Mouse (Mus musculus) adrenal gland (tissue): ENCODE results near the gene D8Ertd738e.

Source experiments
- intact Hi-C: fragments of 180-260 bp; cut with DNase I; formaldehyde crosslinking; loops from one replicate; pipeline ENCODE4 v1.15.1; 2025

Gene D8Ertd738e

DNA sequence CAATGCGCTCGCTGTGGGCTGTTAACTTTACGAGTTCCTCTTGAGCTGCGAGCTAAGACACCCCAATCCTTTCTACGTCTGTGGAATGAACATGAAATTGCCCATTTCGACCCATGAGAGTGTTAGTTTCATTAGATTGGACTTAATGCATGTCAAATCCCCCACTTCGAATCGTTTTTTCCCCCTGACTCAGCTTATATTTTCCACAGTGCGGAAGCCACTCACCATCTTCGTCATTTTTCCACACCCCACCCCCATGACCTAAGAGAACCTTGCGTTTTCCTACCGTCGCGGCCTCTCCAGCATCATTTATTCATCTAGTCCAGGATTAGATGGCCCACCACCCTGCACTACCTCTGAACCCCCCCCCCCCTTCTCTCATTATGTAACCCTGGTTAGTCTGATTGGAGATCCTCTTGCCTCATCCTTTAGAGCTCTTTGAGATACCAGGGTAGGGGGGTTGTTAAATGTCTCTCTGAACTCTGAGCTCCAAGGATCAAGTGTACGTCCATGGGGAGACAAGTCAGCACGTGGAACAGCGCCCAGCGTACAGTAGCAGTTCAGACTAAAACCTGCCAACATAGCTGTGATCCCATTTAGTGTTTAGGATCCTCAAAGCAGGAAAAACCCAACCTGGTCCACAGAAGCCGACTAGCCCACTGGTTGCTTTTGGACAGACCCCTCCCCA is 11.8 kb downstream of the D8Ertd738e start:
- intact Hi-C loops = loop anchor here (1.0 kb wide), 1 partner anchor 12 kb away; the partner anchor contains the start of gene D8Ertd738e

DNA sequence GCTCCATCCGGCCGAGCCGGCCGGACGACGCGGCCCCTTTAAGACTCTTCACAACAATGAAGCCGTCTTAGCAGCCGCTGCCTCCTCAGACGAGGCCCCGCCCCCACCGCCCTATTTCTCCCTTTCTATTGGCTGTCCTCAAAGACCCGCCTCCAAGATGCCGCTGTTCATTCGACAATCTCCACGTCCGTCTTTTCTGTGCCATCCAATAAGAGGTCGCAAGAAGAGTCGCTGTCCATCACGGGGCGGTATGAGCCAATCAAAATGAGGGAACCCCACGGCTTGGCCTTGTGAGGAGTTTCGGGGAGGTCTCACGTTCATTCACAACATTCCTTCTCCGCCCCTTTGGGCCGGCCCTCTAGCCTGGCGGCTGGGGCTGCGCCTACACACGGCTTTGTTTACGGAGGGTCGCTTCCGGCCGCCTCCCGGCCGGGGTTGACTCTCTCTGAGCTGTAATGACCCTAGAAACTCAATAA is 12.5 kb downstream of the D8Ertd738e start, which contains the start of gene Zswim4:
TSS of gene Zswim4 (minus strand) at position 58 of the 476 bp plus-strand sequence.
- intact Hi-C loops = loop anchor here (1.0 kb wide), 1 partner anchor 12 kb away; the partner anchor contains the start of gene D8Ertd738e

- intact Hi-C loops = no loop called here
Observed at GRCm38 (mm10) chr8:84236410-84236997, 13.0 kb downstream of the D8Ertd738e start.

- intact Hi-C loops = no loop called here
Observed at GRCm38 (mm10) chr8:84235746-84236409, 13.6 kb downstream of the D8Ertd738e start.

- intact Hi-C loops = no loop called here
Observed at GRCm38 (mm10) chr8:84233055-84233454, 16.5 kb downstream of the D8Ertd738e start.

DNA sequence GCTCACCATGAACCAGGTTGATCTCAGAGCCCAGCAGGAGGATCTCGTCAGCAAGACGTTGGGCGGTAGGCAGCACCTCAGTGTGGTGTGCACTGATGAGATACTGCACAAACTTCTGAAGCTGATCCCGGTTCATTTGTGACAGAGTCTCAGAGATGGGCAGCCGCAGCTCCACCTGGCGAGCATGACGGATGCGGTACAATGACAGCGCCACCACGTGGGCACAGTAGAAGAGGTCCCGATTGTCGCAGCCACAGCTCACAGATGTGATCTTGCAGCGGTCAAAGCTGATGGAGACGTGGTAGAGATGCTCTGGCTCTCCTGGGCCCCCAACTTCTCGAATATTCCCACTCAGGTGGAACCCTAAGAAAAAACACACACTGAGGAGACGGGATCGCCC is 18.8 kb downstream of the D8Ertd738e start:
- intact Hi-C loops = no loop called here

DNA sequence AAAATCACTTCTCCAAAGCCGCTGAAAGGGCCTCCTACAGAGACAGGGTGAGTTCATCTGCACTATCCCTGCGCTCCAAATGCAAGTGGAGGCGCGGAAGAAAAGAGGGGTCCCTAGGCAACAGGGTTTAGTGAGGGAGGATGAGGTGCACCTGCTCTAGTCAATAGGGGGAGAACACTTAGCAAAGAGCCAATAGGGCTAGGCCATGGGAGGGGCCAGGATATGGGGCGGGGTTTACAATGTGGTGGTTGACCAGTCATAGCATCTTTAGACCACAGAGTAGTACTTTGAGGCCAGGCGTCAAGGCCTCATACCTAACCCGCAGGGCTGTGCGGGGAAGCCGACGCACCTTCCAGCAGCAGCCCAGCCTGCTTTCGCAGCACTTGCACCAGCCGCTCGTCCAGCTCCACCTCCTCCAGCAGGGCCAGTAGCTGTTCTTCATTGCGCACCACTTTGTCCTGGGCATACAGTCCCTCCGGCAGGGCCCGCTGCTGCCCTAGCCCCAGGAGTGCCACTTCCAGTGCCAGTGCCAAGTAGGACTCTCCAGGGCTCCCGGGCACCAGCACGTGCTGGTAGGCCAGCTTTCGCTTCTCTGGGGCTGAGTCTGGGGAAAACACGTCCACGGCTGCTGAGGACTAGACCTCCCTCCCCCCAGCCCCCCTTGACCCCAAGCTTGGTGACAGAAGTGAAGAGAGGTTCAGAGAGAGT is 26.0 kb downstream of the D8Ertd738e start:
- intact Hi-C loops = no loop called here

DNA sequence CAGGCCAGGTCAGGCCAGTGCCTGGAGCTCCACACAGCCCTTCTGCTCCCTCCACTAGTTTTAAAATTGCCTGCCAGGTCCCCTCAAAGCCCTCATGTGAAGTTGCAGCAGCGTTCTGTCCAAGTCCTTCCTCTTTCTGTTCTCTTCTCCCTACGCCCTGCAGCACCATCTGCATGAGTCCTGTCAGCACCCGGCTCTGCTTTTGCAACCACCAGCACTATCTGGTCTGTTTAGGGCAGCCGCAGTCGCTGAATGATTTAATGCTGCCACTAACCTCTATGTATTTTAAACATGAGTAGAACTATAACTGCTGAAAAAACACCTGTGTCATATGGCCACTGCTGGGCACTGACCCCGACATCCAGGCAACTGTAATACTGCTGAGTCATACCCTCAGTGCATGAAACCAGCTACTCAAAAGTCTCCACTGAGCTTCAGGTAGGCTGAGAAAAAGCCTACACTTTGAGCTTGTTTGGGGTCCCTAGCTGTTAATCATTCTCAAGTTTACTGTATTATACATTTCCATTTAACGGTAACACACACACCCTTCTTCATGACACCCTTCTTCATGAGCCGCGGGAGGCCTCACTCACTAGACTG is 26.9 kb downstream of the D8Ertd738e start:
- intact Hi-C loops = no loop called here

GRCm38 (mm10) chr8:84220105-84220504 is 29.4 kb downstream of the D8Ertd738e start:
- intact Hi-C loops = no loop called here

GRCm38 (mm10) chr8:84218143-84218542 is 31.4 kb downstream of the D8Ertd738e start:
- intact Hi-C loops = no loop called here

- intact Hi-C loops = no loop called here
Observed at GRCm38 (mm10) chr8:84217206-84217605, 32.3 kb downstream of the D8Ertd738e start.

DNA sequence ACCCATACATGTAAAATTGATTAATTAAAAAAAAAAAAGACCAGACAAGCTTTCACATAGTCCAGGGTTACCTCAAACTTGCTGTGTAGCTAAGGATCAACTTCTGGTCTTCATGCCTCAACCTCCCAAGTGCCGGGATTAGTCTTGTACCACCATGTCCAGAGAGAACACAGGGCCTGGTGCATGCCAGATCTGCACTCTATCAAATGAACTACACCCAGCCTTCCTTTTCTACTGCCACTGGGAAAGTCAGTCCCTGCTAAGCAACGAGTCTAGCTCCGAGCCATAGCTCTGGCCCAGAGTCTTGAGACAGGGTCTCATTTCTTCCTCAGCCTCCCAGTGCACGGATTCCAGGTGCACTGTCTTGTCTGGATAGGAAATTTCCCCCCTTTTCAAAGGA is 36.2 kb downstream of the D8Ertd738e start:
- intact Hi-C loops = no loop called here

DNA sequence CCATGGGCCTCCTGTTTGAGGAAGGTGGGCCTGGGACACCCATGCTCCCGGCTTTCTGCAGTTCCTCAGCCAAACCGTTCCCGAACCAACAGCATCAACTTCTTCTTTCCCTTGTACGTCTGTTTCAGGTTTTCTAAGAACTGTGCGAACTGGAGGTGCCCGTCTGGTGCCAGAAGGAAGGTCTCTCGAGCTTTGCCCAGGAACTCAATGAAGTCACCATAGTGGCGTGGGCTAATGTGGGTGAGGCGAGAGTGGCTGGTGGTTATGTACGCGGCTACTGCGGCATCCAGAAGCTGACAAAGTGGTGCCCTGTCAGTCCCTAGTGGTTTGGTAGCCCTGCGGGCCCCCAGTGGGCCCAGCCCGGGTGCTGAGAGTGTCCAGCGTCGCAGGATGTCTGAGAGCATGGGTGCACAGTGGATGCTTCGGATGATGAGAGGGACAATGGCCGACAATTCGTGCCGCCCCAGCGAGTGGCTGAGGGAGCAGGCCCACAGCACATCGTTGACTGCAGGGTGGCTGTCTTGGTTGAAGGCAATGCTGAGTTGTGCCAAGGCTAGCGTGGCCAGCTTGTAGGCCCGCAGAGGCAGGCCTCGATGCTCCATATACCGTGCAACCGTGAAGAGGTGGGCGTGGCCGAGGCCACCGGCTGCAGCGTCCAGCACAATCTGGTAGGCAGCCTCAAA is 37.5 kb downstream of the D8Ertd738e start:
- intact Hi-C loops = no loop called here

GRCm38 (mm10) chr8:84211202-84211601 is 38.3 kb downstream of the D8Ertd738e start:
- intact Hi-C loops = no loop called here

- intact Hi-C loops = loop anchor here (1.0 kb wide), 1 partner anchor 24 kb away; no protein-coding TSS in a partner anchor
Observed at GRCm38 (mm10) chr8:84210167-84210791, 39.2 kb downstream of the D8Ertd738e start.

GRCm38 (mm10) chr8:84208381-84209380 is 40.8 kb downstream of the D8Ertd738e start:
- intact Hi-C loops = no loop called here

GRCm38 (mm10) chr8:84207811-84208210 is 41.7 kb downstream of the D8Ertd738e start:
- intact Hi-C loops = no loop called here

GRCm38 (mm10) chr8:84206666-84207065 is 42.9 kb downstream of the D8Ertd738e start:
- intact Hi-C loops = no loop called here

DNA sequence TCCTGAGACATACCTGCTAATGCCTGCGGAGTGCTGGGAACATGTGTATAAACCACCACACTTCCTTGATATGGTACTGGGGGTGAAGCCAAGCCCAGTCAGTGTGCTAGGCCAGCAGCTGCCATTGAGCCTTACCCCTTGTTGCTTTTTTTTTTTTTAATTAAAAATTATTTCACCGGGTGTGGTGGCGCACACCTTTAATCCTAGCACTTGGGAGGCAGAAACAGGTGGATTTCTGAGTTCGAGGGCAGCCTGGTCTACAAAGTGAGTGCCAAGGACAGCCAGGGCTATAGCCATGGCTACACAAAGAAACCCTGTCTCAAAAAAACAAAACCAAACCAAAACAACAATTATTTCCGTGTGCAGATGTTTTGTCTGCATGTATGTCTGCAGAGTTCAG is 44.4 kb downstream of the D8Ertd738e start:
- intact Hi-C loops = no loop called here
